Mouse (Mus musculus) midbrain, embryonic 16.5 days (tissue): ENCODE results near the gene Nde1. TPM values are rescaled to one million over a fixed set of nuclear protein-coding genes. Genes with fewer than 3 reads are reported as not detected.

ENCODE experiments used
- ATAC-seq: fragments of 200-750 bp; cut with Nextera tagmentation; 2 replicates; pipeline ENCODE4 v1.8.0; 2017; ENCODE audit warnings: moderate TSS enrichment
- H3K27ac ChIP-seq: fragments of 300-500 bp; sonication (generic); 2 replicates; pipeline ENCODE4 v1.5.1; 2014; ENCODE audit warnings: mild to moderate bottlenecking, low read length, mixed read lengths
- H3K27me3 ChIP-seq: fragments of 300-500 bp; sonication (generic); 2 replicates; pipeline ENCODE4 v1.6.1; 2014; ENCODE audit warnings: low read depth, low read length, mixed read lengths; ENCODE audit not compliant: control insufficient read depth, insufficient read depth
- H3K36me3 ChIP-seq: fragments of 300-500 bp; sonication (generic); 2 replicates; pipeline ENCODE4 v1.6.1; 2014; ENCODE audit warnings: mild to moderate bottlenecking, low read length, moderate library complexity, mixed read lengths; ENCODE audit not compliant: control insufficient read depth, insufficient read depth
- H3K4me1 ChIP-seq: fragments of 300-500 bp; sonication (generic); 2 replicates; pipeline ENCODE4 v1.6.1; 2014; ENCODE audit warnings: mild to moderate bottlenecking, low read length, mixed read lengths; ENCODE audit not compliant: control insufficient read depth, insufficient read depth
- H3K4me2 ChIP-seq: fragments of 300-500 bp; sonication (generic); 2 replicates; pipeline ENCODE4 v1.6.1; 2014; ENCODE audit warnings: mild to moderate bottlenecking, low read length, mixed read lengths
- H3K4me3 ChIP-seq: fragments of 300-500 bp; sonication (generic); 2 replicates; pipeline ENCODE4 v1.5.1; 2014; ENCODE audit warnings: low read depth, mild to moderate bottlenecking, low read length, moderate library complexity, mixed read lengths
- H3K9ac ChIP-seq: fragments of 300-500 bp; sonication (generic); 2 replicates; pipeline ENCODE4 v1.6.1; 2014; ENCODE audit warnings: low read depth, low read length, mixed read lengths
- H3K9me3 ChIP-seq: fragments of 300-500 bp; sonication (generic); replicated peaks from 2 replicates; pipeline ENCODE4 v1.6.1; 2014; ENCODE audit warnings: mild to moderate bottlenecking, low read length, mixed read lengths; ENCODE audit not compliant: control insufficient read depth, poor library complexity, severe bottlenecking
- WGBS: fragments of 180-500 bp; shearing (Covaris S2); extraction: QIAGEN DNeasy Blood & Tissue Kit; methylation state at CpG from one replicate; pipeline ENCODE4 v1.1.7; 2014; 5-methylcytosine and 5-hydroxymethylcytosine counted together
- polyA plus RNA-seq: library from polyadenylated mRNA; unstranded; fragments of >200 nt; fragmentation: Nextera tagmentation; extraction: Ambion mirVana; gene quantifications from 2 replicates; pipeline ENCODE4 v1.2.1, GENCODE M21; 2015

Nde1 gene
- polyA plus RNA-seq, 1 experiment from 2014 or later = 18.7 TPM

DNA sequence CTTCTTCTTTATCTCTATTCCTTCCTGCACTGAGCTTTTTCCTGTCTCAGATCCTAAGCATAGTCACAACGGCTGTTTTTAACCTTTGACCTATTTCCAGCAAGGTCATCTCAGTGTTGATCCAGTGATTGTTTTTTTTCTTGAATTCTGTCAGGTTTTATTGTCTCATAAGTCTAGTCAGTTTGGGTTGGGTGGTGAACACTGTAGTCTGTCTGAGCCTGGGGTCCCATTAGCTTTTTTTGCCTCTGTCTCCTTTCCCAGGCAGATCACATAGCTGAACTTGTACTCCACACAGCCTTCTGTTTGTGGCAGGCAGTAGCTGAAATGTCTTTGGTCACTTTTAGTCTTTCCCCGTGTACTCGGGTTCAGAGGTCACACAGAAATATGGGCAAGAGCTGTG lies 15.0 kb downstream of the Nde1 start:
- Histone ChIP-seq H3K9me3 (no peaks in the 10 kb centered on the region), H3K4me1 (no peaks in the 10 kb centered on the region), H3K27me3 (no peaks in the 10 kb centered on the region), H3K9ac (no peak overlapping the region), H3K4me2 (no peak overlapping the region), H3K36me3 (no peaks in the 10 kb centered on the region), H3K4me3 (no peak overlapping the region), H3K27ac (no peak overlapping the region)
- no peak for ATAC-seq
- WGBS = 83% methylated on average over 3 of the region's 3 CpGs

DNA sequence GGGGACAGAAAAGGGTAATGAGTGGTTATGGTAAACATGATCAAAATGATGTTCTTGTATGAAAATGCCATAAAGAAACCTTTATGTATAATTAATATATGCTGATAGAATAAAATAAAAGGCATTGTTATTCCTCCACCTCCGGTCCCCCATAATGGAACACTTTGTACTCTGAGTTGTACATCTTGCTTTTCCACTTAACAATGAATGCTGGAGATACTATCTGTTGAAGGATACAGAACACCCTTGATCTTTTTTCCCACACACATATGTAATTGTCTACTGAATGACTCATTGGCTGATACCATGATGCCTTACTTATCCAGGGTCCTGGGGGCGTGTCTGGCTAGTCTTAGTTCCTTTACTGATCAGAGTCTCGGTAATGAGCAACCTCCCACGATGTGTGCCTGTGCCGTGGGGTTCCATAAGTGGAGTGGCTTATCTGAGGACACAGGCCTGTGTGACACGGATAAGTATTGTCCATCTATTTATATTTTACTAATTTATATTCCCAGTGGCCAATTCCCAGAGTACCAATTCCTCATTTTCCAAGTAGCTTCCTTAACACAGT lies 17.2 kb downstream of the Nde1 start:
- Histone ChIP-seq H3K9ac (no peak overlapping the region), H3K4me2 (no peak overlapping the region), H3K4me1 (no peaks in the 10 kb centered on the region), H3K27me3 (no peaks in the 10 kb centered on the region), H3K9me3 (no peaks in the 10 kb centered on the region), H3K36me3 (no peaks in the 10 kb centered on the region), H3K4me3 (no peak overlapping the region), H3K27ac (no peak overlapping the region)
- ATAC-seq = no peak
- 86% methylated on average over 6 of the region's 6 CpGs for WGBS

DNA sequence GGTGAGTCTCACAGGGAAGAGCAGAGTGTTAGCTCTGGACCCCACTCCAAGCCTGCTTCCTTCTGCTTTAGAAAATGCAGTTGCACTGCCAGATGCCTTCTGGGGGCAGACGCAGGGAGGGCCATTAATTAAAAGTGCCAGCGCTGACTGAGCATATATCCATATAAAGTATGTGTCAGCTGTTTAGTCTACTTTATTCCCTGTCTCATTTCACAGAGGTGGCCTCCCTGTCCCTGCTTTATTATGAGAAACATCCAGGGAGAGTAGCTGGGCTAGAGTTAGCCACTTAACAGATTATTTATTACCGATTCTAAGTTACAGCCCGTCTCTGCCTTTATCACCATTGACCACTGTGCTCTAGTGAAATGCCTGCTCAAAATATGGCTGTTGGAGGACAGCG lies 19.3 kb downstream of the Nde1 start:
- Histone ChIP-seq H3K9me3 (no peaks in the 10 kb centered on the region), H3K27ac (no peak overlapping the region), H3K4me1 (no peaks in the 10 kb centered on the region), H3K27me3 (no peaks in the 10 kb centered on the region), H3K4me2 (no peak overlapping the region), H3K9ac (no peak overlapping the region), H3K4me3 (no peak overlapping the region), H3K36me3 (no peaks in the 10 kb centered on the region)
- WGBS = 96% methylated on average over 5 of the region's 5 CpGs
- no peak for ATAC-seq

DNA sequence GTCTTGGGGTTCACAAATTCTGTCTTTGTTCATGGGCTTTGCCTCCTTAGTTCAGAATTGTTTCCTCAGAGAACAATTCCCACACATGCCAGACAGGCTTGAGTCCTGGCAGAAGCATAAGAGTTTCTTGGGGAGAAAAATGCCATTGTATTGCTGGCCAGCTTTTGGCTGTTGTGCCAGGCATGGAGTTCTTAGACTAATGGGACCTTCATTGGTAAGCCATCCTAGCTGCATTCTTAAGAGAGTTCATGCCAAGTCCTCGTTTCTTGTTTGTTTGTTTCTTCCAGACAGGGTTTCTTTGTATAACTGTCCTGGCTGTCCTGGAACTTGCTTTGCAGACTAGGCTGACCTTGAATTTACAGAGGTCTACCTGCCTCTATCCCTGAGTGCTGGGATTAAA lies 20.8 kb downstream of the Nde1 start:
- Histone ChIP-seq H3K9ac (no peak overlapping the region), H3K27me3 (no peaks in the 10 kb centered on the region), H3K4me3 (no peak overlapping the region), H3K36me3 (no peaks in the 10 kb centered on the region), H3K4me1 (no peaks in the 10 kb centered on the region), H3K4me2 (no peak overlapping the region), H3K27ac (no peak overlapping the region), H3K9me3 (no peaks in the 10 kb centered on the region)
- no peak for ATAC-seq
- WGBS = 80% methylated on average over 1 of the region's 1 CpGs

DNA sequence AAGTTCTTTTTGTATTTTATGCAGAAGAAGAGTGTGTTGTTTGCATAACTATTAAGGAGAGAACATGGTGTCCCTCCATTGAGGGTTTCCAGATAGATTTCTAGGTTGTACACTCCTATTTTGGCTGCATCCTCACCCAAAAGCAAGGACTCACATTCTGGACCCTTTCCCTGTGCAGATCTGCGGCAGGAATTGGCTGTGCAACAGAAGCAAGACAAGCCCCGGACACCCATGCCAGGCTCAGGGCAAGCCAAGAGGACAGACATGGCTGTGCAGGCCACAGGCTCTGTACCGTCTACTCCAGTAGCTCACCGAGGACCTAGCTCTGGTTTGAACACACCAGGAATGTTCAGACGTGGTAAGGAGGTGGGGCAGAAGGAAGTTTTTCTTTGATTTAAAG lies 22.4 kb downstream of the Nde1 start:
- 95% methylated on average over 5 of the region's 5 CpGs for WGBS
- no peaks in the 10 kb centered on the region for H3K27me3 ChIP-seq
- H3K36me3 ChIP-seq = no peaks in the 10 kb centered on the region
- H3K4me1 ChIP-seq = no peaks in the 10 kb centered on the region
- no peak overlapping the region for H3K4me2 ChIP-seq
- H3K27ac ChIP-seq = no peak overlapping the region
- H3K9ac ChIP-seq = no peak overlapping the region
- ATAC-seq = no peak
- H3K9me3 ChIP-seq = no peaks in the 10 kb centered on the region
- H3K4me3 ChIP-seq = no peak overlapping the region

DNA sequence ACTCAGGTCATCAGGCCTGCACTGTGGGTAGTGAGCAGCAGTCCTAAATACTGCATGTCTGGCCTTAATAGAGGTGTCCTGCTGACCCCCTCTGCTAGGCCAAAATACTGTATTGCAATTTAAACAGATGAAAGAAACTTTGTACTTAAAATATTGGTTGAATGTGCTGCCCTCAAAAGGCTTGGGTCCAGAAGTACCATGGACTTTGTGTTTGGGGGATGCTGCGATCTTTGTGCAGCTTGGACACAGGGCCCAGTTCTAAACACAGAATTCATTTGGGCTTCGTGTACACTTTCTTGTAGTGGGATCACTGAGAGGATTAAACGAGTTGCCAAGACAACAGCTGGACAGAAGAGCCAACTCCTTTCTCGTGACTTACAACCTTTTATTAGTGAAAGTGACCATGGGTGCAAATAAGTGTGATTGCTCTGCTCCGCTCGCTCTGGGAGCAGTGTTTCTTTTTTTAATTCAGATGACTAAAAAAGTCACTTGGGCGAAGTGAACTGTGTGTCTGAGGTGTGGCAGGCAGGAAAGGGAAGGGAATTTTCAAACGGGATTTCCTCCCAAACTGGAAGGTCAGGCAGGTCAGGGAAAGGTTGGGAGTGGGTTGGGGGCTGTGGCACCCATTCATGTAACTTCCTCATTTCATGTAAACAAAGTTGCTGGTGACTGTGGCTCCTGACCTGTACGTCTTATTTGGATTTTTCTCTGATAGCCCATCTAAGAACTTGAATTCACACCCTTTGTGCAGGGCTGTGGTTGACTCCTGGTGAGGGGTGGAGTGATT lies 31.3 kb downstream of the Nde1 start:
- 49% methylated on average over 9 of the region's 9 CpGs for WGBS
- no peak for ATAC-seq

DNA sequence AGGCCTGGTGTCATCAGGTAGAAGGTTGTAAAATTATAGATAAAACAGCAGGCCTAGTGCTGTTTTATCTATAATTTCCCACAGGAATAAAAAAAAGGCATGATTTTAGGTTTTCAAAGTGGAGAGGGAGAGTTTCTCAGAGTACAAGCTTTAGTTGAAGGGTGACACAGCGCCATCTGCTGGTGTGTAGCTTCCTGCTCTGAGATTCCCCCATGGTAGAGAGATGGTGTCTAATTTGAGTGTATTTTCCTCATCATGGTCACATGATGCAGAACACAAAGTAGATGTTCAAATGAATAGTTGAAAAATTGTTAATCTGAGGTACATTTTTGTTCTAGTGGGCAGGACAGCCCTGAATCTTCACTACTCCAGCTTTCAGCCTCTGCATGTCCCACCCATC lies 32.4 kb downstream of the Nde1 start:
- no peaks in the 10 kb centered on the region for H3K9me3 ChIP-seq
- no peak for ATAC-seq
- H3K36me3 ChIP-seq = no peaks in the 10 kb centered on the region
- H3K27me3 ChIP-seq = no peaks in the 10 kb centered on the region
- H3K4me1 ChIP-seq = no peaks in the 10 kb centered on the region
- H3K4me2 ChIP-seq = no peak overlapping the region
- H3K4me3 ChIP-seq = no peak overlapping the region
- WGBS = 29% methylated on average over 1 of the region's 1 CpGs
- no peak overlapping the region for H3K9ac ChIP-seq
- no peak overlapping the region for H3K27ac ChIP-seq

More for the DNA sequence above, 31.3 kb downstream of the Nde1 start:
- H3K9me3 ChIP-seq = no peaks in the 10 kb centered on the region
- no peaks in the 10 kb centered on the region for H3K4me1 ChIP-seq
- H3K36me3 ChIP-seq = no peaks in the 10 kb centered on the region
- H3K27ac ChIP-seq = no peak overlapping the region
- no peak overlapping the region for H3K9ac ChIP-seq
- H3K4me3 ChIP-seq = no peak overlapping the region
- no peaks in the 10 kb centered on the region for H3K27me3 ChIP-seq
- H3K4me2 ChIP-seq = no peak overlapping the region

DNA sequence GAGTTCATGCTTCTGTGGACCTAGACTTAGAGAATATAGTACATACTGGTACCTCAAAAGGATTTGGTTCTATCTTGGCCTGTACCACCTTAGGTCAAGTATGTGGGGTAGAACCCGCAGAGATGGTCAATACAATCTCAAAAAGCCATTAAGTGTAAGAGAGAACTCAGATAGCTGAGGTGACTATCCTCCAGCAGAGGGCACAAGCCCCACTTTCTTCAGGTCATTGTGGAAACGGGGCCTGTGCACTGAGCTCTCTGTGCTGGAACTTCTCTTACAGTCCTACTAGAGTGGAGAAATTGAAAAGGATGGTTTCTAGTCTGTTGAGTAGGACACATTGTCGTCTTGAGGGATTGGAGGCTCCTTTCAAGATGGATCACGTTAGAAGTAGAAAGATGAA lies 35.7 kb downstream of the Nde1 start:
- Histone ChIP-seq H3K4me1 (no peaks in the 10 kb centered on the region), H3K9me3 (no peaks in the 10 kb centered on the region), H3K36me3 (no peaks in the 10 kb centered on the region), H3K27me3 (no peaks in the 10 kb centered on the region), H3K4me2 (no peak overlapping the region), H3K27ac (no peak overlapping the region), H3K4me3 (no peak overlapping the region), H3K9ac (no peak overlapping the region)
- ATAC-seq = no peak
- 75% methylated on average over 4 of the region's 4 CpGs for WGBS

DNA sequence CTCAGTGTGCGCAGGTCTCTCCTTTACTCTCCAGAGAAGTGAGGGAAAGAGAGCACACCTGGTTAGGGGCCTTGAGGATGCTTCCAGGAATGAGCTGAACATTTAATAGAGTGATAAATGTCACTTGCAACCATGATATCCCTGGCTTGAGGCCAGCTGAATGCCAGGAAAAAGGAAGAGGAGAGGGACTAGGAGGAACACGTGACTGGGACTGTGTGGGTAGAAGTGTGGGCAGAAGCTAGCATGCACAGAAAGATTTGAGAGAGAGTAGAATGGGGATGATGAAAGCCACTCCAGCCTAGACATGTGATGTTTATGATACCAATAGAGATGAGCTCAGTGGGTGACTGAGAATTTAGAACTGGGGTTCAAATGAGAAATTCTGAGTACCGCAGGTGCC lies 52.1 kb downstream of the Nde1 start:
- no peaks in the 10 kb centered on the region for H3K9me3 ChIP-seq
- 93% methylated on average over 3 of the region's 3 CpGs for WGBS
- no peak overlapping the region for H3K9ac ChIP-seq
- no peaks in the 10 kb centered on the region for H3K36me3 ChIP-seq
- H3K4me1 ChIP-seq = no peaks in the 10 kb centered on the region
- no peaks in the 10 kb centered on the region for H3K27me3 ChIP-seq
- H3K4me2 ChIP-seq = no peak overlapping the region
- ATAC-seq = no peak
- H3K27ac ChIP-seq = no peak overlapping the region
- no peak overlapping the region for H3K4me3 ChIP-seq
